Mouse (Mus musculus) CD4-positive, CD25-positive, alpha-beta regulatory T cell, adult 4 months (primary cell): ENCODE measurements at regions not wholly inside any gene's neighbourhood (a gene's known extent, or its start where the extent isn't known, plus 50 kb on each side); places are given as distances from the start of the nearest gene placed in this dataset.

Experiments
- ATAC-seq: one replicate; pipeline ENCODE4 v1.8.0; 2017

DNA sequence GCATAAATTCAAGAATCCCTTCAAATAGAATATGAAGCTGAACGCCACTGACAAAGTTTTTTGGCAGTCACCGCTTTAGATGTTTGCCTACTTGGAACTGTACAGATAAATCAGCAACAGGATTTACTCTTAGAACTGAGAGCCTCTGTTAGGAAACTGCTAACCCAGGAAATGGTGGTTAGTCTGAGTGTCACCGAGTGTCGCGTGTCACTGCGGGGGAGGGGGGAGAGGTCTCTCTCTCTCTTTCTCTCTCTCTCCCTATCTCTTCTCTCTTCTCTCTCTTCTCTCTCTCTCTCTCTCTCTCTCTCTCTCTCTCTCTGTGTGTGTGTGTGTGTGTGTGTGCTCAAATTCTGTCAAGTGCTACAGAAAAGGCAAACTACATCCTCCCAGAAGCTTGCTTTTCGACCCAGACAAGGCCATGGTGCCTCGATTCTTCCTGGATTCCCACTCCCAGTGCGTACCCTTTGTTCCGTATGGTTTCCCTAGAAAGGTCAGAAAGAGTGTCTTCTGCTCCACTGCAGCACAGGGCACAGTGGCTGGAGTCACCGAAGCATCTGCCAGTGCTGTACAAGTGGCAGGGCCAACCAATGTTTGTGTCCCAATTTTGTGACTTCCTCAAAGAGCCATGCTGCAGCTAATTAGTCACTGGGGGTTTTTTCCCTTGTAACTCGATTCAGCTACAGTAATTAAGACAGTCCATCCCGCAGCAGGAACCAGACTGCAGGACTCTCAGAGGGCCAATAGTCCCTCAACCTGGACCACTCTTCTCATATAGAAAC lies 87.0 kb downstream of the Cog6 start:
- peak; percentile 86 for ATAC-seq

GRCm38 (mm10) chr3:52927361-52927841 lies 89.6 kb downstream of the Cog6 start:
- peak; percentile 40 for ATAC-seq

DNA sequence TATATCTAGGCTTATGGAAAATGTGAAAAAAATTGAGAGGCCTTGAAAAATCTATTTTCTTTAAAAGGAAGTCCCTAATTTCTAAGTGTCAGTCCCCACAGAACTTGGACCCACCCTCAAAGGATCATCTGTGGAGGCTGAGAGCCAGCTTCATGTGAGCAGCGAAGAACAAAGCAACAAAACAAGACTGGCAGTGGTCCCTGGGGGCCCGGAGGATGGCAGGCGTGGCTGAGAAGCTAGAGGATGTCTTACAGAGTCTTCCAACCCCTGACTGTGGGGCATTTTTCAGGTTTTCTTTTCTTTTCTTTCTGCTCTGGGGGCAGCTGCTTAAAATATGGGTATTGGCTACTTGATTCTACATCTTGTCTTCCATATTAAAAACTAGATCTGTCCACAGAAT lies 90.5 kb downstream of the Cog6 start:
- no peak for ATAC-seq

- no peak for ATAC-seq
Observed at GRCm38 (mm10) chr3:52925223-52925622, 91.8 kb downstream of the Cog6 start.

DNA sequence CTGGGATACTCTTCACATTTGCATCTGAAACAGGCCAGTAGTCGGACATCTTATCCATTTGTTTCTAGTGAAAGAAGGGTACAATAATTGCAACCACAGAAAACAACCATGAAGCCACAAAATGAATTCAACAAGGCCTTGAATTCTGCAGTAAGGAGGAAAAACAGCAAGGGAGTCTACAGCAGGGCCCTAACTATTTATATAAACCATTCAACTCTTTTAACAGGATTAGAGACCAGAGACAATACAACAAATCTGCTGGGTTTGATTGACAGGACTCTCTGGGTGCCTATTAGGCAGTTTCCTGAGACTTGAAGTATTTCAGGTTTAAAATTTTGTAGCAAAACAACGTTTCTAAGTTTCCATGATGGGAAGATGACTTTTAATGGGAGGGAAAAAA lies 92.4 kb downstream of the Cog6 start:
- ATAC-seq, result no peak

DNA sequence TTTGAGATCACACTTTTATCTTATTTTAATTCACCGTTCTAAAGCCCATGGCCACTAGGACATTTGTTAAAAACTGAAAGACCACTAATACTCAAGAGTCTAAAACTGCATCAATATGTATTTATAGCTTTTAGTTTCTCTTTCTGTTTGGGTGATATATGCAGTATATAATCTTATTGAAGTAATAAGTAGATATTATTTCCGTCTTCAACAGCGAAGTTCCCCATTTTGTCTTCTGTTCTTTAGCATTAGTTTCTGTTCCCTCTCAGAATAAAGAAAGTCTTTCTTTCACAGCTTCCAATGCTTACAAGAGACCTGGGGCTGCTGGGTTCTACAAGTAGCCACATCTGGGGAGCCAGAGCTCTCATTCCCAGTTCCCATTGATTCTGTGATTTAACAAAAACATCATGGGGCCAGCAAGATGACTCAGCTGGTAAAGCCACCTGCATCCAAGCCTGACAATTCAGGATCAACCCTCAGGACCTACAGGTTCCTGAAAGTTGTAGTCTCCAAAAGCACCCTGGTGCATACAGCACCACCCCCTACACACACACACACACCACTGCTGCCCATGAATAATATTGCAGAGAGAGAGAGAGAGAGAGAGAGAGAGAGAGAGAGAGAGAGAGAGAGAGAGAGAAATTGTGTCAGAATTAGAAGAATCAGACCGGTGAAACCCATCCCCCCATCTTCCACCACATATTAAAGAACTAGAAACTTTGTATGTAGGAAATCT lies 93.0 kb downstream of the Cog6 start:
- ATAC-seq, result peak; percentile 42

DNA sequence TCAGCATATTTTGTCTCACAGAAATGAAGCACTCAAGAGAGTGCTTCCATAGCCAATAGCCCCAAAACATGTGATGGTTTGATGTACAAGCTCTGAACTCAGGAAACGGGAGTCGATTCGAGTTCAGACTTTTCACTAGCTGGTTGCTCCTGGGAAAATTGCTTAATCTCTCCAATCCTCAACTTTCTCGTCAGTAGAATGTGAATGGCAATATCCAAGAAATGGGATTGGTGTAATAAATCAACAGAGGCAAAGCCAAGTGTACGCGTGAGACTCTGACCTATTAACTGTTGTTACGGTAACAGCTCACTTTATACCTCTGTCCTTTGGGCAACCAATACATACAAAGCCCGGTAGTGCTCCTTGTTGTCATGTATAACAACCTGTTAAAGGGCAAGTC lies 94.6 kb downstream of the Cog6 start:
- ATAC-seq, result no peak

DNA sequence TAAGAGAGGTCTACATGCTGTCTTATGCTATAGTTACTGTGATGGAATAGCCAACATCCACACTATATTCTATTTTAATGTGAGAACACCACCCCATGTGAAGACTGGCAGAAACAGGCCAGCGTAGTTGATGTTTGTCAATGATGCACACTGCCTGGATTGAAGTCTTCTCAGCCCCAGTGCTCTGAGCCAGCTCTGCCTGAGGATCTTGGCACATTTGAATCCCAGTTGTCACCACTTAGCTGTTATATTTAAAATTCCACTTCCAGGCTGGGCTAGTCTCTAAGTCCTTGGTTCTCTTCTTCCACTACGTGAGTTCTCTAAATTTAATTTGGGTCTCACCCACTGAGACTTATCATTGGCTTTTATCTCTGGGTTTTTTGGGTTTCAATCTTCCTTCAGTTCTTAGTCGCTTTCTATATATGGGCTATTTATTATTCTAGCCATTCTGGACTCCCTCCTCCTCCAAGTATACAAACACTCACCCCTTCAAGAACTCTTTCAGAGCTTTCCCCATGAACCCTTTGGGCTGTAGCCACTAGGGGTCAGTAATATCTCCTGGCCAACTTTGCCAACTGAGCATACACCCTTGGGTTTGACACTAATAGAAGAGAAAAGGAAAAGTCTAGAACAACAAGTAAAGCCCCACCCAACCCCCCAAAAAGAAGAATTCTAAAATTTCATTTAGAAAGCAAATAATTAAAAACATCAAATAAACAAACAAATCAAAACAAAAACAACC lies 110.0 kb downstream of the Cog6 start:
- ATAC-seq, result peak; percentile 37

- no peak for ATAC-seq
Observed at GRCm38 (mm10) chr3:52904028-52904427, 113.0 kb downstream of the Cog6 start.

- no peak for ATAC-seq
Observed at GRCm38 (mm10) chr3:52897665-52898064, 119.4 kb downstream of the Cog6 start.

DNA sequence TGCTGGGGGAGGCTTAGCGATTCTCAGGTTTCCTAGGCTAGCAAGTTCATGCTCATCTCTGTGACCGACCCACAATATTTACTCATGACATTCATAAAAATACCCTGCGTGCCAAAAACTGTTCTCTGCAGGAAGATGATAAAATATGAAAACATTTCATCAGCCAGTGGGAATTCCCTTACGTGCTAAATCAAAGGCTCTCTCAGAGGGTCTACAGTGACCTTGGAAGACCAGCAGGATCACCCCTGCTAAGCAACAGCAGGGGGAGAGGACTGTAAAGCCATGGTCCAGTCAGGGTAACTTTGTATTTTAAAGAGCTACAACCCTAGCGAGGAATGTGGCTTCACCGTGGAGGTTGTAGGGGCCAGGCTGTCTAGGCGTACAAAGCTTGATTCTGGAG lies 120.6 kb downstream of the Cog6 start:
- ATAC-seq, result no peak

- no peak for ATAC-seq
Observed at GRCm38 (mm10) chr3:52895751-52896150, 121.3 kb downstream of the Cog6 start.

- no peak for ATAC-seq
Observed at GRCm38 (mm10) chr3:52894812-52895211, 122.2 kb downstream of the Cog6 start.

- ATAC-seq, result peak; percentile 41
Observed at GRCm38 (mm10) chr3:52889156-52889715, 127.8 kb downstream of the Cog6 start.

GRCm38 (mm10) chr3:52881981-52882380 lies 135.1 kb downstream of the Cog6 start:
- ATAC-seq, result no peak

- ATAC-seq, result no peak
Observed at GRCm38 (mm10) chr3:52881139-52881538, 135.9 kb downstream of the Cog6 start.

DNA sequence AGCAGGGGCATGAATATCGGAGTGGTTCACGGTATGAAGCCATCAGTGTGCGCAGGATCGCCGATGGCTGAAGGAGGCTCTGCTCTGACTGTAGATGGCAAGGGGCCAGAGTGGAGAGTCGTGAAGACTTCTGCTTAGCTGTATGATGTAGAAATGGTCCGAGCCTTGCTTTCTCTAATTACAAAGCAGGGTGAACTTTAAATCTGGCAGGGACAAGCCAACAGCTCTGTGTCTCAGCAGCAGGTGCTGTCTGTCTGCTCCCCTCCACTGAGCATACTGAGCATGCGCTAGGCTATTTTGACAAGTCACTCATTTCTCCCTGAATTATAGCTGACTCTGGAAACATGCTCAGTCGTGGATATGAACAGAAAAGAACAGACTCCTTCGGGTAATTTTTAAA lies 137.3 kb downstream of the Cog6 start:
- ATAC-seq, result no peak

DNA sequence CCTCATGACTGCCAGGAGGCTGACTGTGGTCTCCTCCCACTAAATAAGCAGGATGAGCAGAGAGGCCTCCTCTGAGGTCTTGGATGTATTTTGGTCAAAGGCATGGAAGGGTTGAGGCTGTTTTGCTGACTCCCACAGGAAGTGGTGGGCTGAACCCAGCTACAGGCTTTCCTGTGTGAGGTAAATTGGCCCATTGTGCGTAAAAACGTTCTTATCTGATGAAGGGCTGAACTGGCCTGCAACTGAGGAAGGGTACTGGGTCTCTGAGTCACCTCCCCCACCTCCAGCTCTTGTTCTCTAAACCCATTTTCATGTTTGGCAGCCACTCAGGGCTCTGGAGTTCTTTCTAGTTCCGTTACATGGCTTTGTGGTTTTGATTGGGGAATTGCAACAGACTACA lies 138.7 kb downstream of the Cog6 start:
- peak; percentile 94 for ATAC-seq

GRCm38 (mm10) chr3:52872260-52872659 lies 144.8 kb downstream of the Cog6 start:
- no peak for ATAC-seq

DNA sequence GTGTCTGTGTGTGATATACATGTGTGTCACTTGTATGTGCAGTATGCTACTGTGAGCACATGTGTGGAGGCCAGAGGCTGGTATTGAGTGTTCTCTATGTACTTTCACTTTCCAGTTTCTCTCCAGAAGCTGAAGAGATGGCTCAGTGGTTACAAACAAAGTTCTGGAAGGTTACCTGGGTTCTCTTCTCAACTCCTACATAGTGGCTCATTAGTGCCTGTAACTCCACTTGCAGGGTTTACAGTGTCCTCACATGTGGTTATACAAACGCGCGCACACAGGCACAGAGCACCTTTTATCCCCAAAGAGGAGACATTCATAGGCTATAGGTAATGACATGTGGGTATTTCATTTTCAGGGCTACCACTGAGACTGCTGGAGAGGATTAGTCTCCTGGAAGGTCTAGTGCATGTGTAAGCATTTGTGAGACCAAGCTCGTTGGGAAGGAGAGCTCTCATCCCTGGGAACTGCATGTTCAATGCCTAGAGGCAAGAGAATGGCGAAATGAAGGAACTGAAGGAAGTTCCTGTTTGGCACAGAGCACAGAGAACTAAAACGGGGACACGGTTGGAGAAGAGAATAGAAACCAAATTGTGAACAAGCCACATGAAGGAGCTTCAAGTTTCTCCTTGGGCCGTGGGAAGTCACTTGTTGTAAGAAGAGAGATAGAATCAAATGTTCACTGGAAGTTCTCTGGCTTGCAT lies 153.7 kb downstream of the Cog6 start:
- ATAC-seq, result peak; percentile 62

DNA sequence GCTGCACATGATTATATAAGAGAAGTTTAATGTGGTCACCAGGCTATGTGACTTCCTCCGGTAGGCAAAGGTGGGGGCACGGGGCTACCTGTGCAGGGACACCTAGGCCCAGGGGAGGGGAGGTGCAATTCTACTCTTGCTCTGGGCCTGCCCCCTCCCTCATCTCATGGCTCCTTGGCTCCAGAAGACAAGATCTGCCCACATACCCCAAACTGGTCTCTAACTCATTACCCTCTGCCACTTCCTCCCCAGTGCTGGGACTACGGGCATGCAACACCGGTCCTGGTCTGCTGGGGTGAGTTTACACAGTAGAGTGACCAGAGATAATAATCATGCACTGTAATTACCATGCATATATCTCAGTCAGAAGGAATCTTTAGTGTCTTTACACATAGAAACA lies 155.0 kb downstream of the Cog6 start:
- no peak for ATAC-seq

- ATAC-seq, result no peak
Observed at GRCm38 (mm10) chr3:52861538-52861937, 155.5 kb downstream of the Cog6 start.
